Mouse (Mus musculus): ENCODE data around the gene Pga5. TPM values are rescaled to one million over a fixed set of nuclear protein-coding genes. Genes with fewer than 3 reads are reported as not detected.

The Pga5 gene
- total RNA-seq, 1 experiment: 4.9 TPM

- Histone ChIP-seq H3K9me3 (ENCODE audit: control insufficient read depth, insufficient read depth, low read depth, low read length) (no peaks in the 10 kb centered on the region), H3K4me3 (ENCODE audit: insufficient read depth in 1 of 2, low read depth in 1 of 2, low read length in 2 of 2, poor library complexity in 1 of 2, severe bottlenecking in 1 of 2) (no peak overlapping the region), H3K4me1 (ENCODE audit: control insufficient read depth in 2 of 2, insufficient read depth in 2 of 2, low read length in 2 of 2, poor library complexity in 1 of 2) (peaks cover 0 to 3% of the 10 kb centered on the region in 2 experiments; a peak in 1 of 4 replicates), H3K36me3 (ENCODE audit: control insufficient read depth, insufficient read depth, low read length, poor library complexity, severe bottlenecking) (no peaks in the 10 kb centered on the region), H3K9ac (ENCODE audit: insufficient read depth, low read depth, low read length, poor library complexity, severe bottlenecking) (no peak overlapping the region), H3K27ac (ENCODE audit: insufficient read depth, low read depth, low read length, poor library complexity, severe bottlenecking) (no peak overlapping the region)
- in situ Hi-C loops (cut with MboI; ENCODE audit: low sequenced_read_pairs in 2 of 2, unreplicated experiment in 2 of 2): loop anchor here in 1 of 2 experiments (25.0 kb wide), 1 partner anchor 259 kb away; the partner anchor contains the start of gene Ms4a10
- TF ChIP-seq HCFC1 (IDR thresholded peaks at IDR 0.05; ENCODE audit: borderline replicate concordance, insufficient read depth, low read length) (no peak), CHD2 (IDR thresholded peaks at IDR 0.05; ENCODE audit: low read depth, low read length) (no peak), ZNF384 (IDR thresholded peaks at IDR 0.05; ENCODE audit: low read depth, low read length) (no peak), ZC3H11A (IDR thresholded peaks at IDR 0.05; ENCODE audit: borderline replicate concordance, low read depth, low read length) (no peak), MAFK (IDR thresholded peaks at IDR 0.05; ENCODE audit: insufficient read depth, low read depth, low read length) (no peak)
- DNase-seq (ENCODE audit: low read depth, low spot score): no peak
Observed at GRCm38 (mm10) chr19:10703470-10703869, 25.6 kb upstream of the Pga5 start.

GRCm38 (mm10) chr19:10702125-10702524 lies 24.3 kb upstream of the Pga5 start:
- Histone ChIP-seq H3K4me3 (ENCODE audit: insufficient read depth in 1 of 2, low read depth in 1 of 2, low read length in 2 of 2, poor library complexity in 1 of 2, severe bottlenecking in 1 of 2) (no peak overlapping the region), H3K4me1 (ENCODE audit: control insufficient read depth in 2 of 2, insufficient read depth in 2 of 2, low read length in 2 of 2, poor library complexity in 1 of 2) (peaks cover 0 to 11% of the 10 kb centered on the region in 2 experiments; a peak in 2 of 4 replicates), H3K27ac (ENCODE audit: insufficient read depth, low read depth, low read length, poor library complexity, severe bottlenecking) (no peak overlapping the region), H3K9me3 (ENCODE audit: control insufficient read depth, insufficient read depth, low read depth, low read length) (no peaks in the 10 kb centered on the region), H3K9ac (ENCODE audit: insufficient read depth, low read depth, low read length, poor library complexity, severe bottlenecking) (no peak overlapping the region), H3K36me3 (ENCODE audit: control insufficient read depth, insufficient read depth, low read length, poor library complexity, severe bottlenecking) (no peaks in the 10 kb centered on the region)
- no peak for TF ChIP-seq MAFK (IDR thresholded peaks at IDR 0.05; ENCODE audit: insufficient read depth, low read depth, low read length)
- TF ChIP-seq HCFC1 (IDR thresholded peaks at IDR 0.05; ENCODE audit: borderline replicate concordance, insufficient read depth, low read length): no peak
- TF ChIP-seq CHD2 (IDR thresholded peaks at IDR 0.05; ENCODE audit: low read depth, low read length): no peak
- no peak for TF ChIP-seq ZNF384 (IDR thresholded peaks at IDR 0.05; ENCODE audit: low read depth, low read length)
- no peak for TF ChIP-seq ZC3H11A (IDR thresholded peaks at IDR 0.05; ENCODE audit: borderline replicate concordance, low read depth, low read length)
- in situ Hi-C loops (cut with MboI; ENCODE audit: low sequenced_read_pairs in 2 of 2, unreplicated experiment in 2 of 2): loop anchor here in 1 of 2 experiments (25.0 kb wide), 1 partner anchor 260 kb away; the partner anchor contains the start of gene Ms4a10
- no peak for DNase-seq (ENCODE audit: low read depth, low spot score)

GRCm38 (mm10) chr19:10701013-10701726 lies 23.3 kb upstream of the Pga5 start:
- Histone ChIP-seq H3K9me3 (ENCODE audit: control insufficient read depth, insufficient read depth, low read depth, low read length) (no peaks in the 10 kb centered on the region), H3K9ac (ENCODE audit: insufficient read depth, low read depth, low read length, poor library complexity, severe bottlenecking) (no peak overlapping the region), H3K27ac (ENCODE audit: insufficient read depth, low read depth, low read length, poor library complexity, severe bottlenecking) (no peak overlapping the region), H3K4me3 (ENCODE audit: insufficient read depth in 1 of 2, low read depth in 1 of 2, low read length in 2 of 2, poor library complexity in 1 of 2, severe bottlenecking in 1 of 2) (no peak overlapping the region), H3K4me1 (ENCODE audit: control insufficient read depth in 2 of 2, insufficient read depth in 2 of 2, low read length in 2 of 2, poor library complexity in 1 of 2) (peaks cover 0 to 11% of the 10 kb centered on the region in 2 experiments; a peak in 2 of 4 replicates), H3K36me3 (ENCODE audit: control insufficient read depth, insufficient read depth, low read length, poor library complexity, severe bottlenecking) (no peaks in the 10 kb centered on the region)
- TF ChIP-seq MAFK (IDR thresholded peaks at IDR 0.05; ENCODE audit: insufficient read depth, low read depth, low read length) (no peak), ZC3H11A (IDR thresholded peaks at IDR 0.05; ENCODE audit: borderline replicate concordance, low read depth, low read length) (no peak), CHD2 (IDR thresholded peaks at IDR 0.05; ENCODE audit: low read depth, low read length) (no peak), ZNF384 (IDR thresholded peaks at IDR 0.05; ENCODE audit: low read depth, low read length) (no peak), HCFC1 (IDR thresholded peaks at IDR 0.05; ENCODE audit: borderline replicate concordance, insufficient read depth, low read length) (no peak)
- DNase-seq (ENCODE audit: low read depth, low spot score): no peak
- in situ Hi-C loops (cut with MboI; ENCODE audit: low sequenced_read_pairs in 2 of 2, unreplicated experiment in 2 of 2): loop anchor here in 1 of 2 experiments (25.0 kb wide), 1 partner anchor 261 kb away; the partner anchor contains the start of gene Ms4a10

- in situ Hi-C loops (cut with MboI; ENCODE audit: low sequenced_read_pairs in 2 of 2, unreplicated experiment in 2 of 2): loop anchor here in 1 of 2 experiments (25.0 kb wide), 1 partner anchor 262 kb away; the partner anchor contains the start of gene Ms4a10
- H3K9ac ChIP-seq (ENCODE audit: insufficient read depth, low read depth, low read length, poor library complexity, severe bottlenecking): no peak overlapping the region
- H3K9me3 ChIP-seq (ENCODE audit: control insufficient read depth, insufficient read depth, low read depth, low read length): no peaks in the 10 kb centered on the region
- H3K4me1 ChIP-seq (ENCODE audit: control insufficient read depth in 2 of 2, insufficient read depth in 2 of 2, low read length in 2 of 2, poor library complexity in 1 of 2): peaks cover 0 to 11% of the 10 kb centered on the region in 2 experiments; a peak in 2 of 4 replicates
- H3K4me3 ChIP-seq (ENCODE audit: insufficient read depth in 1 of 2, low read depth in 1 of 2, low read length in 2 of 2, poor library complexity in 1 of 2, severe bottlenecking in 1 of 2): no peak overlapping the region
- H3K36me3 ChIP-seq (ENCODE audit: control insufficient read depth, insufficient read depth, low read length, poor library complexity, severe bottlenecking): no peaks in the 10 kb centered on the region
- no peak for DNase-seq (ENCODE audit: low read depth, low spot score)
- H3K27ac ChIP-seq (ENCODE audit: insufficient read depth, low read depth, low read length, poor library complexity, severe bottlenecking): no peak overlapping the region
- no peak for TF ChIP-seq ZC3H11A (IDR thresholded peaks at IDR 0.05; ENCODE audit: borderline replicate concordance, low read depth, low read length)
- TF ChIP-seq CHD2 (IDR thresholded peaks at IDR 0.05; ENCODE audit: low read depth, low read length): no peak
- no peak for TF ChIP-seq MAFK (IDR thresholded peaks at IDR 0.05; ENCODE audit: insufficient read depth, low read depth, low read length)
- no peak for TF ChIP-seq HCFC1 (IDR thresholded peaks at IDR 0.05; ENCODE audit: borderline replicate concordance, insufficient read depth, low read length)
- no peak for TF ChIP-seq ZNF384 (IDR thresholded peaks at IDR 0.05; ENCODE audit: low read depth, low read length)
Observed at GRCm38 (mm10) chr19:10699851-10700250, 22.0 kb upstream of the Pga5 start.
